Comparison of ENCODE assay signal across 9 mouse cellular contexts in the genomic region with DNA sequence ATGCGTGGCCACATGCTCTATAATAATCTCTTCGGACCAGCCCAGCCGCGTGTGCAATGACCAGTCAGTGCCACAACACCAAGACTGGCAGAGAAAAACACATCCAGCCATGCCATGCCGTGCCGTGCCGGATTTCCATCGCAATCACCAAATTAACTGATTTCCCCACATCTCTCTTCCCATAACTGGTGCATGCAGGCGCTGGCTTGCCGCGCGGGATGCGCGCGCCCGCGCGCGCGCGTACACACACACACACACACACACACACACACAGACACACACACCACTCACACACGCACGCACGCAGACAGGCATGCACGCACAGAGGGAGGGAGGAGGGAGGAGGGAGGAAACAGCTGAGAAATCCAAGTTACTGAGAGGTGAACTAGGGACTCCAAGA. TPM values are rescaled to one million over a fixed set of nuclear protein-coding genes. Genes with fewer than 3 reads are reported as not detected.
A peak's percentile ranks its signal among the peaks of the same experiment; 100 is the strongest.
DNase-seq lines count a peak whose midpoint lies in the region; ATAC-seq and TF ChIP-seq lines count a peak whose summit lies in the region.
"Had no signal": no experiment of that assay in that cellular context is flagged by ENCODE, and none has a peak within 500 bp of the region (broad histone marks: within the 10 kb centered on the region; RNA-seq: fewer than 3 reads in every experiment).

No protein-coding gene starts in this region.

- no peak for TF ChIP-seq CTCF in left cerebral cortex, adult 2 months (IDR thresholded peaks at IDR 0.05)

- intact Hi-C loops in left cerebral cortex, adult 2 months (cut with DNase I), result loop anchor here (5.0 to 10.0 kb wide), 5 partner anchors 143 to 526 kb away; no protein-coding TSS in a partner anchor

- H3K27ac ChIP-seq in heart, embryonic 16.5 days (ENCODE audit: low read length), result no peak overlapping the region
- H3K27ac ChIP-seq in forebrain, embryonic 14.5 days (ENCODE audit: low read depth, low read length), result peak overlapping the region; percentile 78
- peak overlapping the region; percentile 90 for H3K27ac ChIP-seq in left cerebral cortex, adult 2 months

- peak overlapping the region; percentile 44 for H3K4me3 ChIP-seq in heart, embryonic 16.5 days (ENCODE audit: low read length)
- peak overlapping the region; percentile 75 for H3K4me3 ChIP-seq in forebrain, embryonic 14.5 days (ENCODE audit: low read depth, low read length)
- H3K4me3 ChIP-seq in left cerebral cortex, adult 2 months, result peak overlapping the region; percentile 90

- H3K9me3 ChIP-seq in heart, embryonic 16.5 days (replicated peaks; ENCODE audit: control insufficient read depth, low read length), result 0 out of 2 replicates have a peak, but pooled peaks cover 2% of the 10 kb centered on the region
- no peaks in the 10 kb centered on the region for H3K9me3 ChIP-seq in forebrain, embryonic 14.5 days (replicated peaks; ENCODE audit: control insufficient read depth, low read length)

- peak overlapping the region; percentile 64 for H3K4me2 ChIP-seq in heart, embryonic 16.5 days (ENCODE audit: low read depth, low read length)
- peak overlapping the region; percentile 64 for H3K4me2 ChIP-seq in forebrain, embryonic 14.5 days (ENCODE audit: low read length)

- no peaks in the 10 kb centered on the region for H3K36me3 ChIP-seq in heart, embryonic 16.5 days (ENCODE audit: control insufficient read depth, insufficient read depth)
- H3K36me3 ChIP-seq in forebrain, embryonic 14.5 days (ENCODE audit: control insufficient read depth, insufficient read depth, low read length), result no peaks in the 10 kb centered on the region

- H3K9ac ChIP-seq in heart, embryonic 16.5 days (ENCODE audit: low read length), result no peak overlapping the region
- peak overlapping the region; percentile 56 for H3K9ac ChIP-seq in forebrain, embryonic 14.5 days (ENCODE audit: low read length)

- peaks cover 18% of the 10 kb centered on the region for H3K27me3 ChIP-seq in heart, embryonic 16.5 days (ENCODE audit: control insufficient read depth, insufficient read depth, low read length)
- no peaks in the 10 kb centered on the region for H3K27me3 ChIP-seq in forebrain, embryonic 14.5 days (replicated peaks; ENCODE audit: control insufficient read depth, insufficient read depth, low read length)

- no peak for ATAC-seq in heart, embryonic 16.5 days (replicated peaks; ENCODE audit: extremely low read depth, insufficient read depth, low FRiP score)
- ATAC-seq in forebrain, embryonic 14.5 days, result peak; percentile 8

- 2% methylated on average over 25 of the region's 25 CpGs for WGBS in heart, embryonic 16.5 days
- under 1% methylated on average over 25 of the region's 25 CpGs for WGBS in forebrain, embryonic 14.5 days

- no peak for DNase-seq in heart, adult 8-10 months (ENCODE audit: low spot score)
- peak; percentile 70 for DNase-seq in cerebellum, adult 11 months
- peak; percentile 81 for DNase-seq in forebrain, embryonic 14.5 days (ENCODE audit: low spot score)
- peak; percentile 70 to 73 for DNase-seq in left cerebral cortex, adult 2 months (ENCODE audit: extremely low spot score in 1 of 2, low spot score in 2 of 2)
- peak; percentile 64 for DNase-seq in retina, embryonic 14.5 days (ENCODE audit: low spot score)
- no peak for DNase-seq in thymus, adult 18-20 months
- DNase-seq in kidney, adult 9 months, result no peak

- H3K4me1 ChIP-seq in heart, embryonic 16.5 days (ENCODE audit: control insufficient read depth, insufficient read depth, low read length), result peaks cover 4% of the 10 kb centered on the region
- H3K4me1 ChIP-seq in forebrain, embryonic 14.5 days (ENCODE audit: control insufficient read depth, insufficient read depth, low read length), result 0 out of 2 replicates have a peak, but pooled peaks cover 6% of the 10 kb centered on the region

RNA-seq across cellular contexts. Expression of a gene that starts 2.9 kb away (rescaled TPM):
- polyA plus RNA-seq in heart, embryonic 16.5 days (2015; fragmentation: Nextera tagmentation; extraction: Ambion mirVana), result 0.20 and 0.24 TPM in 2 replicates
- 1 to 10 TPM in 1 of 4 experiments, under 1 TPM in 3; 0.34 to 2.5 (median 0.66) TPM for total RNA-seq in heart, adult 8-10 months (2022)
- 13.4 and 24.2 TPM in 2 replicates for polyA plus RNA-seq in forebrain, embryonic 14.5 days (2014; fragmentation: Nextera tagmentation; extraction: Ambion mirVana)
- total RNA-seq in left cerebral cortex, adult 2 months (2021), result 100 to 1,000 TPM; 230 to 245 TPM
- total RNA-seq: MEL had no signal

Comparison
In these comparisons a context has a peak if more than half of its experiments do, and no peak if none do; other contexts are left out.
1. DNase-seq: peak in cerebellum, adult 11 months (single experiment), forebrain, embryonic 14.5 days (single experiment), left cerebral cortex, adult 2 months (2 of 2) and retina, embryonic 14.5 days (single experiment); none in heart, adult 8-10 months (single experiment), thymus, adult 18-20 months (0 of 2) and kidney, adult 9 months (single experiment).
2. RNA of a gene that starts 2.9 kb away (total RNA-seq): 230 to 245 TPM in left cerebral cortex, adult 2 months; 0.34 to 2.5 TPM in heart, adult 8-10 months; every median in the first group is over 10 times any median in the second.
3. Peak in every context shown above with its lines, with median percentiles within 50 percentile points of each other: H3K4me3 ChIP-seq.